Mouse (Mus musculus): ENCODE data around the gene Mlh3.
"Not testable (repeated sequence)": the region's sequence is repeated elsewhere in the genome, so short reads cannot be mapped to it uniquely, and the experiment has no call there.

DNA sequence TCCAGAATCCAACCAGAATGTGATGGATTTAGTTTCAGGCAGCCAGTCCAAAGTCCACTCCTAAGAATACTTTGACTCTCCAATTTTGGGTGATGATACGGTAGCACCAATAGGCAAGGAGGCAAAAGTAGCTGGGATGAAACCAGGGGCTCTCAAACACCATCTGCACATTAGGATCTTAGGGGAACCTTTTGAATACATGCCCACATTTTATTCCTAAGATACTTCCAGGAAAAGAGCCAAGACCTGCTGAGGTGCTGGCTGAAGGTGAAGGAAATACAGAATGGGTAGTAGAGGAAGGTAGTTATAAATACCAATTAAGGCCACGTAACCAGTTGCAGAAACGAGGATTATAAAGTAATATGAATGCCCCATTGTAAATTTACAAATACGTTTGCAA is 11.4 kb upstream of the Mlh3 start:
- TF ChIP-seq EP300 (IDR thresholded peaks at IDR 0.05; ENCODE audit: low read length); CTCF (conservative IDR thresholded peaks at IDR 0.05 in 1 of 2, IDR thresholded peaks at IDR 0.05 in 1 of 2; ENCODE audit: low read depth in 2 of 2, low read length in 2 of 2); POLR2A (IDR thresholded peaks at IDR 0.05; ENCODE audit: low read depth, low read length); MAX (IDR thresholded peaks at IDR 0.05; ENCODE audit: low read length); JUND (conservative IDR thresholded peaks at IDR 0.05; ENCODE audit: low read depth, low read length); KAT2A (IDR thresholded peaks at IDR 0.05; ENCODE audit: insufficient replicate concordance, low read length); GABPA (IDR thresholded peaks at IDR 0.05; ENCODE audit: insufficient replicate concordance, low read depth, low read length); USF2 (conservative IDR thresholded peaks at IDR 0.05; ENCODE audit: low read depth, low read length); SMC3 (IDR thresholded peaks at IDR 0.05; ENCODE audit: low read depth, low read length); ZC3H11A (IDR thresholded peaks at IDR 0.05; ENCODE audit: low read depth, low read length): not testable (repeated sequence)
